ENCODE assay signal across 10 mouse cellular contexts in the genomic region with DNA sequence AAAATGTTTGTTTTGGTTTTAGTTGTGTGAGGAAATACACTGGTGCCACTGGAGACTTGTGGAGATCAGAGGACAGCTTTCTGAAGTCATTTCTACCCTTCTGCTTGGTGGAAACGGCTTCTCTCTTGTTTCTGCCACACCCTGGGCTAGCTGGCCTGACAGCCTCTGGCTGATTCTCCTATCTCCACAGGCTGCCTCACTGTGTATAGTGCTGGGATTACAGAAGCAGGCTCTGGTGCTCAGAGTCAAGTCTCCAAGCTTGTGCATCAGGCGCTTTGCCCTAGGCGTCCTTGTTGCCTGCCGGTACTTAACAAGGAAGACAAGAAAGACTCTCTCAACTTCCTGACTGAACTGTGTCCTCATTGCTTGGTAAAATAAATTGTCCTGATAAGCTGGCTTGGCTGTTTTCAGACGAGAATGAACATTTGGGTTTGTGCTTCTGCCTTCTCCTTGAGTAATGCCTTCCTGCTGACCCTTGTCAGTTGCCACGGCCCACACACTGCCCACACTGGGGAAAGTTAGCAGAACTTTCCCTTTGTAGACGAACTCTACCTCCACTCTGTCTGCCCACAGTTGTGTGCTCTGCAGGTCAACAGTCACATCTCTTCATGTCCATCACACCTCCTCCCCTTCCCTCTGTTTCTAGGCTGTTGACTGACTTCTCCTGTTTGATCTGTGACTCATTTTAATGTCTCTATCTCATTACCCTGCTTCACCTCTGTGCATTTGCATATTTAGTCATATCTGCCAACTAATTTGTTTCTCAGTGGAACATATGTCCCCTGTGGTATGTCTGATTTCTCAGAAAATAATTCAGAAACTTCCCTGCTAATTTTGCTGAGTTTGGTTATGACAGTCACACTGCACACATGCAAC. TPM values are rescaled to one million over a fixed set of nuclear protein-coding genes. Genes with fewer than 3 reads are reported as not detected.
A peak's percentile ranks its signal among the peaks of the same experiment; 100 is the strongest.
DNase-seq lines count a peak whose midpoint lies in the region; ATAC-seq and TF ChIP-seq lines count a peak whose summit lies in the region.
"Had no signal": no experiment of that assay in that cellular context is flagged by ENCODE, and none has a peak within 500 bp of the region (broad histone marks: within the 10 kb centered on the region; RNA-seq: fewer than 3 reads in every experiment).

No protein-coding gene starts in this region.

- H3K9me3 ChIP-seq in lung, embryonic 16.5 days (ENCODE audit: control insufficient read depth, low read length): no peaks in the 10 kb centered on the region
- H3K9me3 ChIP-seq in midbrain, embryonic 16.5 days (replicated peaks; ENCODE audit: control insufficient read depth, low read length, poor library complexity, severe bottlenecking): no peaks in the 10 kb centered on the region

- no peaks in the 10 kb centered on the region for H3K27me3 ChIP-seq in thymus, adult 2 months (ENCODE audit: control insufficient read depth, insufficient read depth, low read length)
- peaks cover 13% of the 10 kb centered on the region for H3K27me3 ChIP-seq in lung, embryonic 16.5 days (ENCODE audit: control insufficient read depth, insufficient read depth, low read depth, low read length)
- peaks cover 4% of the 10 kb centered on the region for H3K27me3 ChIP-seq in midbrain, embryonic 16.5 days (ENCODE audit: control insufficient read depth, insufficient read depth, low read depth, low read length)

- H3K4me3 ChIP-seq in thymus, adult 2 months (ENCODE audit: control insufficient read depth, insufficient read depth, low read length): peak overlapping the region; percentile 49
- H3K4me3 ChIP-seq in lung, embryonic 16.5 days (ENCODE audit: low read length): peak overlapping the region; percentile 33
- H3K4me3 ChIP-seq in midbrain, embryonic 16.5 days (ENCODE audit: low read depth, low read length): no peak overlapping the region

- peak overlapping the region; percentile 78 for H3K27ac ChIP-seq in thymus, adult 2 months (ENCODE audit: control insufficient read depth, insufficient read depth, low read length)
- peak overlapping the region; percentile 58 for H3K27ac ChIP-seq in lung, embryonic 16.5 days (ENCODE audit: low read length)
- H3K27ac ChIP-seq in midbrain, embryonic 16.5 days (ENCODE audit: low read length): no peak overlapping the region

- peaks cover 8% of the 10 kb centered on the region for H3K36me3 ChIP-seq in thymus, adult 2 months (ENCODE audit: control insufficient read depth, insufficient read depth, low read length)
- no peaks in the 10 kb centered on the region for H3K36me3 ChIP-seq in lung, embryonic 16.5 days (ENCODE audit: control insufficient read depth, insufficient read depth, low read length)
- no peaks in the 10 kb centered on the region for H3K36me3 ChIP-seq in midbrain, embryonic 16.5 days (ENCODE audit: control insufficient read depth, insufficient read depth, low read length)

- 42% methylated on average over 7 of the region's 7 CpGs for WGBS in thymus, adult 2 months
- WGBS in lung, embryonic 16.5 days: 29% methylated on average over 7 of the region's 7 CpGs
- WGBS in midbrain, embryonic 16.5 days: 86% methylated on average over 7 of the region's 7 CpGs

- TF ChIP-seq POLR2A in thymus, adult 2 months (IDR thresholded peaks at IDR 0.05; ENCODE audit: control insufficient read depth, extremely low read depth, insufficient read depth, low read length, poor library complexity): no peak

- peak; percentile 70 for ATAC-seq in inflammation-experienced regulatory T-cells, adult 6 months
- ATAC-seq in lung, embryonic 16.5 days (ENCODE audit: low read depth): peak; percentile 44; the same call in 1 of the 2 replicates
- ATAC-seq in midbrain, embryonic 16.5 days: no peak
- no peak for ATAC-seq in granulocyte monocyte progenitor cell, adult 5-6 weeks (replicated peaks; ENCODE audit: poor library complexity, severe bottlenecking)
- ATAC-seq: forebrain, embryonic 16.5 days had no signal

- DNase-seq in thymus, adult 2 months: no peak
- no peak for DNase-seq in thymus, postnatal 10 days (ENCODE audit: low spot score in 2 of 2)
- peak; percentile 45 for DNase-seq in thymus, postnatal 25 days
- no peak for DNase-seq in layer of hippocampus, adult 18-20 months (ENCODE audit: low spot score in 2 of 2)

- peak overlapping the region; percentile 39 for H3K4me2 ChIP-seq in lung, embryonic 16.5 days (ENCODE audit: low read depth, low read length)
- no peak overlapping the region for H3K4me2 ChIP-seq in midbrain, embryonic 16.5 days (ENCODE audit: low read length)

- no peak for TF ChIP-seq CTCF in thymus, adult 2 months (IDR thresholded peaks at IDR 0.05; ENCODE audit: borderline replicate concordance, control insufficient read depth, extremely low read depth, insufficient read depth, low read length, poor library complexity)

- H3K9ac ChIP-seq in lung, embryonic 16.5 days (ENCODE audit: low read length): peak overlapping the region; percentile 40
- H3K9ac ChIP-seq in midbrain, embryonic 16.5 days (ENCODE audit: low read depth, low read length): no peak overlapping the region

- H3K4me1 ChIP-seq in thymus, adult 2 months (replicated peaks; ENCODE audit: control insufficient read depth, insufficient read depth, low read length): peaks cover 32% of the 10 kb centered on the region
- H3K4me1 ChIP-seq in lung, embryonic 16.5 days (replicated peaks; ENCODE audit: control insufficient read depth, insufficient read depth, low read length): peaks cover 16% of the 10 kb centered on the region
- 0 out of 2 replicates have a peak, but pooled peaks cover under 1% of the 10 kb centered on the region for H3K4me1 ChIP-seq in midbrain, embryonic 16.5 days (ENCODE audit: control insufficient read depth, insufficient read depth, low read length)

RNA-seq across cellular contexts. Expression of gene Gimap5, which starts 1.3 kb away (rescaled TPM):
- 34.0 and 35.3 TPM in 2 replicates for polyA plus RNA-seq in thymus, adult 2 months (2012; rRNA removed)
- 100 to 1,000 TPM; 218 to 266 (median 236) TPM for polyA plus RNA-seq in inflammation-experienced regulatory T-cells, adult 6 months (2017; shearing (Covaris generic))
- polyA plus RNA-seq in lung, embryonic 16.5 days (2015; fragmentation: Nextera tagmentation; extraction: Ambion mirVana): 22.3 and 22.4 TPM in 2 replicates
- 1.3 and 1.5 TPM in 2 replicates for polyA plus RNA-seq in midbrain, embryonic 16.5 days (2015; fragmentation: Nextera tagmentation; extraction: Ambion mirVana)
- under 1 TPM; 0.62 to 0.99 TPM for total RNA-seq in layer of hippocampus, adult 18-20 months (2021)
- 0.75 TPM in 1 of 2 replicates, not detected in the other for total RNA-seq in granulocyte monocyte progenitor cell, adult 5-6 weeks (2014; fragmentation: Nextera tagmentation)
- 0.09 TPM in 1 of 2 replicates, not detected in the other for total RNA-seq in granulocyte monocyte progenitor cell, adult 5-6 weeks (2017)

RNA-seq across cellular contexts. Expression of gene Gimap1, which starts 8.5 kb away (rescaled TPM):
- polyA plus RNA-seq in thymus, adult 2 months (2012; rRNA removed): 94.7 and 98.1 TPM in 2 replicates
- polyA plus RNA-seq in inflammation-experienced regulatory T-cells, adult 6 months (2017; shearing (Covaris generic)): 100 to 1,000 TPM; 353 to 386 (median 354) TPM
- polyA plus RNA-seq in lung, embryonic 16.5 days (2015; fragmentation: Nextera tagmentation; extraction: Ambion mirVana): 46.7 and 51.1 TPM in 2 replicates
- polyA plus RNA-seq in midbrain, embryonic 16.5 days (2015; fragmentation: Nextera tagmentation; extraction: Ambion mirVana): 5.2 and 5.4 TPM in 2 replicates
- total RNA-seq in layer of hippocampus, adult 18-20 months (2021): 1 to 10 TPM; 1.4 to 1.9 TPM
- 0.43 and 3.1 TPM in 2 replicates for total RNA-seq in granulocyte monocyte progenitor cell, adult 5-6 weeks (2014; fragmentation: Nextera tagmentation)
- total RNA-seq in granulocyte monocyte progenitor cell, adult 5-6 weeks (2017): 0.93 and 2.0 TPM in 2 replicates

RNA-seq across cellular contexts. Expression of gene Gimap3, which starts 23.3 kb away (rescaled TPM):
- polyA plus RNA-seq in thymus, adult 2 months (2012; rRNA removed): 48.2 and 61.3 TPM in 2 replicates
- 1,000 to 10,000 TPM; 1,096 to 1,768 (median 1,751) TPM for polyA plus RNA-seq in inflammation-experienced regulatory T-cells, adult 6 months (2017; shearing (Covaris generic))
- 0.08 and 0.10 TPM in 2 replicates for polyA plus RNA-seq in lung, embryonic 16.5 days (2015; fragmentation: Nextera tagmentation; extraction: Ambion mirVana)
- not detected in 2 replicates for polyA plus RNA-seq in midbrain, embryonic 16.5 days (2015; fragmentation: Nextera tagmentation; extraction: Ambion mirVana)
- not detected for total RNA-seq in layer of hippocampus, adult 18-20 months (2021)
- not detected in 2 replicates for total RNA-seq in granulocyte monocyte progenitor cell, adult 5-6 weeks (2014; fragmentation: Nextera tagmentation)
- 0.34 TPM in 1 of 2 replicates, not detected in the other for total RNA-seq in granulocyte monocyte progenitor cell, adult 5-6 weeks (2017)
- total RNA-seq: layer of hippocampus, adult 8-10 months had no signal
- polyA plus RNA-seq: forebrain, embryonic 16.5 days had no signal

RNA-seq across cellular contexts. Expression of gene Gimap7, which starts 28.9 kb away (rescaled TPM):
- polyA plus RNA-seq in thymus, adult 2 months (2012; rRNA removed): 3.8 and 6.3 TPM in 2 replicates
- 100 to 1,000 TPM; 458 to 769 (median 564) TPM for polyA plus RNA-seq in inflammation-experienced regulatory T-cells, adult 6 months (2017; shearing (Covaris generic))
- not detected in 2 replicates for polyA plus RNA-seq in lung, embryonic 16.5 days (2015; fragmentation: Nextera tagmentation; extraction: Ambion mirVana)
- polyA plus RNA-seq in midbrain, embryonic 16.5 days (2015; fragmentation: Nextera tagmentation; extraction: Ambion mirVana): not detected in 2 replicates
- total RNA-seq in layer of hippocampus, adult 18-20 months (2021): not detected
- total RNA-seq in granulocyte monocyte progenitor cell, adult 5-6 weeks (2014; fragmentation: Nextera tagmentation): not detected in 2 replicates
- not detected in 2 replicates for total RNA-seq in granulocyte monocyte progenitor cell, adult 5-6 weeks (2017)
- total RNA-seq: layer of hippocampus, adult 8-10 months had no signal
- polyA plus RNA-seq: forebrain, embryonic 16.5 days had no signal

RNA-seq across cellular contexts. Expression of gene Gm28053, which starts 28.9 kb away (rescaled TPM):
- 0.36 and 0.88 TPM in 2 replicates for polyA plus RNA-seq in thymus, adult 2 months (2012; rRNA removed)
- polyA plus RNA-seq in inflammation-experienced regulatory T-cells, adult 6 months (2017; shearing (Covaris generic)): 10 to 100 TPM; 58.9 to 85.2 (median 59.9) TPM
- 3.6 and 4.6 TPM in 2 replicates for polyA plus RNA-seq in lung, embryonic 16.5 days (2015; fragmentation: Nextera tagmentation; extraction: Ambion mirVana)
- polyA plus RNA-seq in midbrain, embryonic 16.5 days (2015; fragmentation: Nextera tagmentation; extraction: Ambion mirVana): 0.62 and 1.2 TPM in 2 replicates
- total RNA-seq in layer of hippocampus, adult 18-20 months (2021): 1 to 10 TPM in 1 of 2 experiments, not detected in 1; 1.9 TPM
- 11.1 TPM in 1 of 2 replicates, not detected in the other for total RNA-seq in granulocyte monocyte progenitor cell, adult 5-6 weeks (2014; fragmentation: Nextera tagmentation)
- 3.1 TPM in 1 of 2 replicates, not detected in the other for total RNA-seq in granulocyte monocyte progenitor cell, adult 5-6 weeks (2017)
- polyA plus RNA-seq: forebrain, embryonic 16.5 days had no signal

Comparison
In these comparisons a context has a peak if more than half of its experiments do, and no peak if none do; other contexts are left out.
1. ATAC-seq: peak in inflammation-experienced regulatory T-cells, adult 6 months (single experiment) and lung, embryonic 16.5 days (single experiment); none in midbrain, embryonic 16.5 days (single experiment) and granulocyte monocyte progenitor cell, adult 5-6 weeks (single experiment).
2. RNA of gene Gimap3, which starts 23.3 kb away (polyA plus RNA-seq): 1,096 to 1,768 TPM in inflammation-experienced regulatory T-cells, adult 6 months and 48.2 to 61.3 TPM in thymus, adult 2 months; 0.08 to 0.10 TPM in lung, embryonic 16.5 days and not detected in midbrain, embryonic 16.5 days; every median in the first group is over 10 times any median in the second.